Mouse (Mus musculus) heart, adult 11 months (tissue): Measurements from ENCODE around the gene St8sia6.
A peak's percentile ranks its signal among the peaks of the same experiment; 100 is the strongest.

ENCODE experiments used
- DNase-seq: peaks from one replicate; pipeline ENCODE4 v3.0.0; 2022

The St8sia6 gene

DNA sequence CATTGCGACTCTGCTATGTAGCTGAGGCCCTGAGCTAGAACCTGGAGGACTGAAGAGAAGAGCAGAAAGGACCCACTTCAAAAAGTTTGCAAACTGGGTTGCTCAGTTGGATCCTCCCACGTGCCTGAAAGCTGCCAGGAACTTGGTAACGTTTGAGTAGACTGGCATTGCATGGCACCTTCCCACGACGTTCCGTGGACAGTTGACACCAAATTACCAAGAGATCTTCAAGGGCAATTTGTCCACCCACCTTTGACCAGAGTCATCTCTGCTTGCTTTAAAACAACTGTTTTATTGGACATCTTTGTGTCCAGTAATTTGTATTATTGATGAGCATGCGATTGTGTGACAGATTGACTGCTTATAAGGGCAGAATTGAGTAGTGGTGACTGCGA, at the start of gene St8sia6:
TSS of gene St8sia6 (minus strand) at position 96 of the 395 bp plus-strand sequence.
- no peak for DNase-seq

DNA sequence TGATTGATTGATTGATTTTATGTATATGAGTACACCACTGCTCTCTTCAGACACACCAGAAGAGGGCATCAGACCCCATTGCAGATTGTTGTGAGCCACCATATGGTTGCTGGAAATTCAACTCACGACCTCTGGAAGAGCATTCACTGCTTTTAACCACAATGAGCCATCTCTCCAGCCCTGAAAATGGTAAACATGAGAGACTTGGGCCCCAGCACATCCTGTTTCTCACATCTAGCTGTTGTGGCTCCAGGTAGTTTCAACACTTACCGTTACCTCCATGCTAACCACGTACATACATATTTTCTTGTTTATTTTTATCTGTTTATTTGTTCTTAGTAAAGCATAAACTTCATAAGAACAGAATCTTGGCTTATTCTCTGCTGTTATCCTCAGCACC, 42.4 kb upstream of the St8sia6 start:
- no peak for DNase-seq

DNA sequence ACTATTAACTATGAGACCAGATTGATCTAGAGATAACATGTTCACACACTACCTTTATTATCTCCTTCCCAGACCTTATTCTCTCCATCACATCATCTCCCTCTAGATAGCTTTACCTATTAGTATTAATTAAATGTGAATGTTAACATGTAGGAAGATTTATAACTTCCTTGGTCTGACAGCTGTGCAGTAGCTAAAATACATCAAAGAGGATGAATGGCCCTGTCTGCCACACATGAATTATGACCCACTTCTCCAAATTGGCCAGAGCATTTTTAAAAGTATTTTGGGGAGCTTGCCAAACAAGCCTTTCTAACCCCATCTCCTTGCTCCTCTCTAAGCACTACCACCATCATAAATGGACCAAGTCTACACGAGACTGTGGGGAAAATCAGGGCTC, 41.1 kb upstream of the St8sia6 start:
- DNase-seq: no peak

DNA sequence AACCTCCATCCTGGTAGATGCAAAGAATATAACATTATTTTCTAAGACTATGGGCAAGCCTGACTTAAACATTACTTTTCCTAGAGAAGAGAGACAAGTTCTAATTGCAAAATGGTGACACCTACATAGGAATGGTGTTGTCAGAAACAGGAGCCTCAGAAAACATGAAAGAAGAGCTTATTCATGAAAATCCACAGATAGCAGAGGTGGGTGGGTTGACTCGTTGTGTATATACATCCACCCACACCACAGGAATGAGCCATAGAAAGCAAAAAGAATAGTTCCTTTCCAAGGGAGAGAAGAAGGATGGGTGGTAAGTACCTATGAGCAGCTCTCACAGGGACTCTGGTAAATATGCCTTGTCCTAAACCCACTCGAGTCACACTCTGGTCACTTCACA, 22.8 kb upstream of the St8sia6 start:
- DNase-seq: no peak

GRCm38 (mm10) chr2:13808593-13808992, 14.7 kb upstream of the St8sia6 start:
- DNase-seq: no peak

- no peak for DNase-seq
Measured at GRCm38 (mm10) chr2:13808008-13808407, 14.1 kb upstream of the St8sia6 start.

- no peak for DNase-seq
Measured at GRCm38 (mm10) chr2:13806120-13806519, 12.3 kb upstream of the St8sia6 start.

GRCm38 (mm10) chr2:13800639-13801038, 6.8 kb upstream of the St8sia6 start:
- DNase-seq: peak; percentile 61

- DNase-seq: peak; percentile 76
Measured at GRCm38 (mm10) chr2:13794446-13794845, 582 bp upstream of the St8sia6 start.

DNA sequence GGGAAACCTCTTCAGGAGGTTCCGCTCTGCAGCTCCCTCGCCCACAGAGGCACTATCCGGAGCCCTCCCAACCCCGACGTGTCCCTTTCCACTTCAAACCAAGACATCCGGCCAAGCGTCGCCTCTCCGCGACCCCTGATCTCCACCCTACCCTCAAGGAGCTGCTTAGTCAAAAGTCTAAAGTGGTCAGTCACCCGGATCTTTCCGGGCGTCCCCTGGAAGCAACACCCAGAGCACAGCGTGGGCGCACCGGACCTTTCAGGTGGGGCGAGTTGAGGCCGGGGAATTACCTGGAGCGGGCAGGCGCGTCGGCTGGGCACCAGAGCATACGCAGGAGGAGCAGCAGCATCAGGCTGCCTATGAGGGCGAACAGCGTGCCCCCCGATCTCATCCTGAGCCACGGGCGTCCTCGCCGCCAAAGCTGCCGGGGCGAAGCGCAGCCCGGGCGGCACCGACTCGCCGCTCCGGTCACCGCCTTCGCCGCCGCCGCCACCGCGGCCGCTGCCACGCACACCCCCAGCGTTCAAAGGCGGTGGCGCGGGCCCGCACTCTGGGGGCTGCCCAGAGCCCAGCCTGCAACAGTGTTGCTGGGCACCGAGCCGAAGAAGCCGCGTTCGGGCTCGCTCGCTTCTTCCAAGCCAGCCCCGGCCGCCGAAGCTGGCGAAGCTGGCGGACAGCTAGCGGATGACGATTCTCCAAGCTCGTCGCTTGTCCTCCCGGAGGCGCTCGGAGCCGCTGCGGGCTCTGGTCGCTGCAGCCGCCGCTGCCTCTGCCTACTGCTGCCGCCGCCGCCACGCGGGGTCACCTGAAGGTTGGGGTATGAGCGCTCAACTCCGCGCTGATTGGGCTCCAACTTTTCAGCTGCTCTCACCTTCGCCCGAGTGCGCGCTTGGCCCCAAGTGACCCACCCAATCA, 553 bp downstream of the St8sia6 start:
- peak; percentile 91 for DNase-seq

- no peak for DNase-seq
Measured at GRCm38 (mm10) chr2:13792256-13793005, 1.4 kb downstream of the St8sia6 start.

- DNase-seq: no peak
Measured at GRCm38 (mm10) chr2:13791598-13791997, 2.3 kb downstream of the St8sia6 start.

DNA sequence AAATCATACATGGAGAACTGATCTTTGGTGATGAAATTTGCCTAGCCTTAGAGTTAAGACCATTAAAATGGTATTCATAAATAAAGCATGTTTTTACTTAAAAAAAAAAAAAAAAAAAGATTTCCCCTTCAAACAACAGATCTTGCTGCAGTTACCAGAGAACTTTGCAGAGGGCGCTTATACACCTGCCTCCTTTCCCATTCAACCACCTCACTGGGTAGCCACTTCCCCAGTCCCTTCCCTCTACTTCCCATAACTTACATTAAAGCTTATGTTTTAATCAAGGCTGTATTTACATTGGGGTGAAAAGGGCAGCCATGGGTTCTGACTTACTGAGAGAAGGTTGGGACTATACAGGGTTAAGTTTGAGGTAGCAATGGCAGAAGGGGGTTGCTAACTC, 4.5 kb downstream of the St8sia6 start:
- DNase-seq: no peak

GRCm38 (mm10) chr2:13786577-13787168, 7.2 kb downstream of the St8sia6 start:
- DNase-seq: no peak

DNA sequence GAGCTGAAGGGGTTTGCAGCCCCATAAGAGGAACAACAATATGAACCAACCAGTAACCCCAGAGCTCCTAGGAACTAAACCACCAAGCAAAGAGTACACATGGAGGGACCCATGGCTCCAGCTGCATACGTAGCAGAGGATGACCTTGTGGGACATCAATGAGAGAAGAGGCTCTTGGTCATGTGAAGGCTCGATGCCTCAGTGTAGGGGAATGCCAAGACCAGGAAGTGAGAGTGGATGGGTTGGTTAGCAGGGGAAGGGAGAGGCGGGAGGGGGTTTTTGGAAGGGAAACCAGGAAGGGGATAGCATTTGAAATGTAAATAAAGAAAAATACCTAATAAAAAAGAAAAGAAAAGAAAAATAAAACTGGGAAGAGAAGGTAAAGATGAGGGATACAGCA, 7.9 kb downstream of the St8sia6 start:
- DNase-seq: peak; percentile 92

GRCm38 (mm10) chr2:13785247-13785646, 8.6 kb downstream of the St8sia6 start:
- DNase-seq: no peak

DNA sequence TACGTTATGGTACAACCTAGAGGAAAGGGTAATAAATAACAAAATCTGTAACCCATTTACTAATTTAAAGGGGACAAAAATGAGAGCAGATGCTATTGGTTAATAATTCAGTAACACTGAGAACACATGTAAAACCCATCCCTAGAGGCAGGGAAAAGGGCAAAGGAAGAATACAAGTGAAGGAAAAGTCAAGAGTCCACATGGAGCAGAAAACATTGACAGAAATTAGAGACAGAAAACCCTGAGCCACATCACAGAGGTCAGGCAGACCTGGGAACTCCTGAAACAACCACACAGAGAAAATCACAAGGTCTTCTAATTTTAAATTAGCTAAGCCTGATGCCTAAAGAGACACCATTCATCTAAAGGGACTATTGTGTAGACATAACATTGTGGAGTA, 9.4 kb downstream of the St8sia6 start:
- no peak for DNase-seq

- DNase-seq: no peak
Measured at GRCm38 (mm10) chr2:13777032-13777431, 16.8 kb downstream of the St8sia6 start.

GRCm38 (mm10) chr2:13776453-13776852, 17.4 kb downstream of the St8sia6 start:
- peak; percentile 45 for DNase-seq

DNA sequence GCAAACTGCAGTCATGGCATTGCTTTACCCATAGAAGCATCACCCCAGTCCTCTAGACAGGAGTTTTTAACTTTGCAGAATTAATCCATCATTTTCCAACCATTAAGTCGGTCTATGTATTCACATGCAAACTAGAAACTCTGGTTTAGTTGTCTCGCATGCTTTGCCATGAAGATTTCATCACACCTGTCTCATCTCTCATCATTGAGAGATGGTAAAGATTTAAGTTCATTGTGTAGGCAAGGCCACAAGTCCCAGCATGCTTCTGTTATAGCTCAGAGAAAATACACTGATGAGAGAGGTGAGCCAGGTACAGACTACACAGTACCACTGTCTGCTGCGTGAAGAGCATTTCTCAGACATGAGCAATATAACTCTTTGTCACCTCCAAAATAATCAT, 18.8 kb downstream of the St8sia6 start:
- no peak for DNase-seq

DNA sequence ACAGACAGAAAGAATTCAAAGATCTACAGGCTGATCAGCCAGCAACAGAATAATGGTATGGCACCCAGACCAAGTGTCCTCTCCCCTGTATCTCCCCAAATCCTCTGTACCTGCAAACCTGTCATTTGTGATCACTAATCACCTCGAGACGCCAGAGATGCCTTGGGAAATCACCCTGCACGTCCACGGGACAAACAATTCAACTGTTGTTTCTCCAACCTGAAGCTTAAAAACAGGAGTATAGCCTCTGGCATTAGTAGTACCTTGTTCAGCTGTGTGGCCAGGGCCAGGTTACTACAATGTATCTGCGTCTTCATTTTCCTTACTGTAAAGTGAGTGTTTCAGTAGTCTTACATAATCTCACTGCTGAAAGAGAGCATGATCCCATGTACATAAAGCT, 25.3 kb downstream of the St8sia6 start:
- no peak for DNase-seq

DNA sequence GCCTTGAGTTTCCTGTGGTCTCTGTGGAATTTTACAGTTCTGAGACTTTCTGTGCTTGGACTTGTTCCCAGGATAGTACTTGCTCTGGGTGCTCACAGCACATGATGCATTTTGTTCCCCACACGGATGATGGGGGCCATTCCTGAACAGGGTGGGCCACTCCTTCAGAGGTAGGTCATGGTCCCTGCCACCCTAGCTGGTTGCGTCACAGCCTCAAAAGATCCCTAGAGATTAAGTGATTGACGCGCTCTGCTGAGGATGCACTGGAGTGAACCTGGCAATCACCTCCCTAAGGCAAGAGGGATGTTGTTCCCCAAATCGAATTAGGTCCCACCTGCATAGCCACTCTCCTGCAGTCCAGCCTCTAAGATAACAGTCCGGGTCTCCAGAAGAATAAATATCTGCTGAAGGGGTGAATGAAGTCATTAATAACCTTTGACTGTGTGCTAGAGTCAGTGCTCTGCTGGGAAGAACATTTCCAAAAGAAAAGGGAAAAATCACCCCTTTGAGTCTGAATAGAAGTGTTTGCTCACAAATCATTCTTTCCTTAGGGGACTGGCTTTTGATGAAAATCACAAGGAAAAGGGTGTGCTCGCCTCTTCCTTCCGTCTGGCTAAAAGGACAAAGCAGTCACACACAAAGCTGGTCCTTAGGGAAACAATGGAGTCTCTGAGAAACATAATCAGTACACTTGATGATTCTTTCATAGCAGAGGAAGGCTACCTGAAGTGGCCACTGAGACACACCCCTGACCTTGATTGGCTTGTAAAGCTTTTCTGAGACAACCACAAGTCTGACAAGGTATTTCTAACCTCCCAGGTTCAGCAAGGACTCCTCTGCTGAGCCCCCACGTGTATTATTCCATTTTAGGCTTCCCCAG, 26.1 kb downstream of the St8sia6 start:
- peak; percentile 90 for DNase-seq

DNA sequence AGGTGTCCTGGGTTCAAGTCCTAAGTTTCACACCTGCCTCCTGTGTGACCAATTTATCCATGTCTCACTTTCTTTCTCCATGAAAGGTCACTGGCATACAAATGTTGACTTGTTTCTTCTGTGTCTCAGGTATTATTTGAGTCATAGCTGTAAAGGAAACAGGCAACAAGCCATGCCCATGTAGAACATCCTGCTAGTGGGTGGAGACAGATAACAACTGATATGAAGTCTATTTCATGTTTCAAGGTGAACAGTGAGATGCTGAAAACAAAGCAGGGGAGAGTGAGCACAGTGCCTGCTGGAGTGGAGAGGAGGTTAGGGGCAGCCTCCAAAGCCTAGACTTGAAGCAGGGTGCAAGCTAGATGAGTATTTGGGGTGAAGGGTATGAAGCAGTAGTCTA, 33.5 kb downstream of the St8sia6 start:
- DNase-seq: no peak
